Mouse (Mus musculus) cerebellum, adult 2 months (tissue): Measurements from ENCODE around the gene Rnase10. TPM values are rescaled to one million over a fixed set of nuclear protein-coding genes. Genes with fewer than 3 reads are reported as not detected.

Experiments used
- DNase-seq, 2 experiments: peaks; one replicate each; pipeline ENCODE4 v3.0.0; 2021
- H3K27ac ChIP-seq: fragments of 200-500 bp; 2 replicates; pipeline ENCODE4 v1.5.1; 2012; ENCODE audit warnings: low read length, control low read depth, inconsistent platforms; ENCODE audit not compliant: insufficient read depth
- H3K27me3 ChIP-seq: fragments of 200-500 bp; 2 replicates; pipeline ENCODE4 v1.6.1; 2012; ENCODE audit warnings: inconsistent platforms, mild to moderate bottlenecking, low read length, moderate library complexity; ENCODE audit not compliant: control insufficient read depth, insufficient read depth
- H3K4me1 ChIP-seq: fragments of 200-500 bp; 2 replicates; pipeline ENCODE4 v1.6.1; 2011; ENCODE audit warnings: low read length; ENCODE audit not compliant: control insufficient read depth, insufficient read depth
- H3K4me3 ChIP-seq: fragments of 200-500 bp; replicated peaks from 2 replicates; pipeline ENCODE3; 2011; ENCODE audit warnings: mild to moderate bottlenecking, low read depth, low read length, control low read depth; ENCODE audit not compliant: insufficient read depth
- CTCF ChIP-seq: fragments of 200-500 bp; IDR thresholded peaks from 2 replicates; pipeline ENCODE4 v1.5.1; 2011; ENCODE audit warnings: low read depth, mild to moderate bottlenecking, control low read depth, low read length, moderate library complexity, borderline replicate concordance; ENCODE audit not compliant: insufficient read depth
- POLR2A ChIP-seq: fragments of 200-500 bp; IDR thresholded peaks from 2 replicates; pipeline ENCODE4 v1.6.1; 2011; ENCODE audit warnings: low read length, control low read depth, borderline replicate concordance; ENCODE audit not compliant: insufficient read depth
- WGBS: fragments of 180-500 bp; shearing (Covaris S2); methylation state at CpG from one replicate; pipeline ENCODE4 v1.1.7; 2018; 5-methylcytosine and 5-hydroxymethylcytosine counted together
- polyA plus RNA-seq: library from polyadenylated mRNA; depleted of rRNA; stranded (reverse); fragments of >200 nt; gene quantifications from 2 replicates; pipeline ENCODE4 v1.2.3, GENCODE M21; 2012; rRNA removed

The Rnase10 gene
- polyA plus RNA-seq, 1 experiment, result not detected

GRCm38 (mm10) chr14:51050063-51050462, 42.5 kb downstream of the Rnase10 start, which contains the start of gene Rnase11:
Gene Rnase11 (minus strand): TSS chr14:51050163.
- DNase-seq, result no peak
- H3K4me3 ChIP-seq, result no peak within 1 kb of the TSS
- H3K27ac ChIP-seq, result no peak within 1 kb of the TSS
- H3K4me1 ChIP-seq, result no peaks in the 10 kb centered on the region
- 87% methylated on average over 2 of the region's 2 CpGs for WGBS
- H3K27me3 ChIP-seq, result no peaks in the 10 kb centered on the region; the same call in 1 of the 2 replicates
- TF ChIP-seq POLR2A (no peak), CTCF (no peak)

GRCm38 (mm10) chr14:51051941-51052340, 44.4 kb downstream of the Rnase10 start:
- DNase-seq, result no peak
- no peaks in the 10 kb centered on the region for H3K4me1 ChIP-seq
- no peak overlapping the region for H3K4me3 ChIP-seq
- no peaks in the 10 kb centered on the region; the same call in 1 of the 2 replicates for H3K27me3 ChIP-seq
- TF ChIP-seq CTCF, result no peak
- TF ChIP-seq POLR2A, result no peak
- H3K27ac ChIP-seq, result no peak overlapping the region
- WGBS, result 52% methylated on average over 5 of the region's 5 CpGs

GRCm38 (mm10) chr14:51053176-51053575, 45.6 kb downstream of the Rnase10 start:
- WGBS, result 76% methylated on average over 5 of the region's 5 CpGs
- TF ChIP-seq CTCF (no peak), POLR2A (no peak)
- DNase-seq, result no peak
- no peak overlapping the region for H3K4me3 ChIP-seq
- H3K4me1 ChIP-seq, result no peaks in the 10 kb centered on the region
- H3K27ac ChIP-seq, result no peak overlapping the region
- H3K27me3 ChIP-seq, result no peaks in the 10 kb centered on the region; the same call in 1 of the 2 replicates

GRCm38 (mm10) chr14:51054243-51055237, 47.0 kb downstream of the Rnase10 start:
- no peak for DNase-seq
- H3K4me1 ChIP-seq, result no peaks in the 10 kb centered on the region
- TF ChIP-seq CTCF (no peak), POLR2A (no peak)
- H3K27ac ChIP-seq, result no peak overlapping the region
- no peaks in the 10 kb centered on the region; the same call in 1 of the 2 replicates for H3K27me3 ChIP-seq
- H3K4me3 ChIP-seq, result no peak overlapping the region
- WGBS, result 52% methylated on average over 13 of the region's 13 CpGs

GRCm38 (mm10) chr14:51057401-51057831, 49.9 kb downstream of the Rnase10 start, which contains the start of gene Rnase12:
Gene Rnase12 (minus strand): TSS chr14:51057661.
- DNase-seq, result no peak
- Histone ChIP-seq H3K4me1 (peaks cover 2% of the 10 kb centered on the region; the same call in 1 of the 2 replicates), H3K4me3 (no peak within 1 kb of the TSS), H3K27ac (no peak within 1 kb of the TSS), H3K27me3 (no peaks in the 10 kb centered on the region; the same call in 1 of the 2 replicates)
- TF ChIP-seq CTCF, result no peak
- TF ChIP-seq POLR2A, result no peak
- 67% methylated on average over 9 of the region's 9 CpGs for WGBS

Other genes starting within 250 kb of the Rnase10 start
- 60.6 and 60.9 TPM in 2 replicates for gene Ttc5, start 222.2 kb upstream of the Rnase10 start, polyA plus RNA-seq
- gene Ccnb1ip1, start 200.0 kb upstream of the Rnase10 start, polyA plus RNA-seq, result not detected in 2 replicates
- gene Parp2, start 199.9 kb upstream of the Rnase10 start, polyA plus RNA-seq, result 61.2 and 62.2 TPM in 2 replicates
- 6.4 and 8.4 TPM in 2 replicates for gene Tep1, start 137.2 kb upstream of the Rnase10 start, polyA plus RNA-seq
- 34.1 and 35.4 TPM in 2 replicates for gene Klhl33, start 110.2 kb upstream of the Rnase10 start, polyA plus RNA-seq
- gene Osgep, start 82.9 kb upstream of the Rnase10 start, polyA plus RNA-seq, result 65.1 and 70.3 TPM in 2 replicates
- 48.5 and 49.7 TPM in 2 replicates for gene Apex1, start 82.8 kb upstream of the Rnase10 start, polyA plus RNA-seq
- gene Pip4p1, start 76.9 kb upstream of the Rnase10 start, polyA plus RNA-seq, result 204 and 212 TPM in 2 replicates
- gene Pnp, start 76.7 kb upstream of the Rnase10 start, polyA plus RNA-seq, result 21.0 and 25.1 TPM in 2 replicates
- gene Gm49342, start 63.2 kb upstream of the Rnase10 start, polyA plus RNA-seq, result 22.2 and 23.9 TPM in 2 replicates
- gene Pnp2, start 51.8 kb upstream of the Rnase10 start, polyA plus RNA-seq, result 0.98 and 1.0 TPM in 2 replicates
- not detected in 2 replicates for gene Rnase9, start 34.1 kb downstream of the Rnase10 start, polyA plus RNA-seq
- not detected in 2 replicates for gene Rnase11, start 42.4 kb downstream of the Rnase10 start, polyA plus RNA-seq
- gene Rnase12, start 49.9 kb downstream of the Rnase10 start, polyA plus RNA-seq, result not detected in 2 replicates
- gene Olfr750, start 66.7 kb downstream of the Rnase10 start, polyA plus RNA-seq, result not detected in 2 replicates
- 11.5 and 12.4 TPM in 2 replicates for gene Rnase4, start 83.3 kb downstream of the Rnase10 start, polyA plus RNA-seq
- 2.9 TPM in 2 replicates for gene Ang, start 83.4 kb downstream of the Rnase10 start, polyA plus RNA-seq
- gene Eddm3b, start 106.7 kb downstream of the Rnase10 start, polyA plus RNA-seq, result not detected in 2 replicates
- gene Rnase6, start 116.2 kb downstream of the Rnase10 start, polyA plus RNA-seq, result 0.61 and 0.81 TPM in 2 replicates
- gene Rnase1, start 139.0 kb downstream of the Rnase10 start, polyA plus RNA-seq, result 3.3 and 4.1 TPM in 2 replicates
- gene Rnase2b, start 154.5 kb downstream of the Rnase10 start, polyA plus RNA-seq, result not detected in 2 replicates
- gene Ang2, start 191.4 kb downstream of the Rnase10 start, polyA plus RNA-seq, result not detected in 2 replicates
- gene Ear14, start 195.6 kb downstream of the Rnase10 start, polyA plus RNA-seq, result not detected in 2 replicates
- gene Rnase2a, start 248.4 kb downstream of the Rnase10 start, polyA plus RNA-seq, result not detected in 2 replicates